Mouse (Mus musculus) left cerebral cortex, adult 8-10 months (tissue): ENCODE results near the gene Wdr95. TPM values are rescaled to one million over a fixed set of nuclear protein-coding genes. Genes with fewer than 3 reads are reported as not detected.

Experiments used
- DNase-seq, 2 experiments: peaks; one replicate each; pipeline ENCODE4 v3.0.0; 2022; ENCODE audit warnings: low spot score in 2 of 2
- total RNA-seq, 4 experiments: library from RNA; stranded (reverse); gene quantifications; 2 replicates each; pipeline ENCODE4 v1.2.4; 2022

Wdr95 gene
- 1 to 10 TPM in 1 of 4 experiments, under 1 TPM in 3; 0.15 to 1.9 (median 0.43) TPM for total RNA-seq

DNA sequence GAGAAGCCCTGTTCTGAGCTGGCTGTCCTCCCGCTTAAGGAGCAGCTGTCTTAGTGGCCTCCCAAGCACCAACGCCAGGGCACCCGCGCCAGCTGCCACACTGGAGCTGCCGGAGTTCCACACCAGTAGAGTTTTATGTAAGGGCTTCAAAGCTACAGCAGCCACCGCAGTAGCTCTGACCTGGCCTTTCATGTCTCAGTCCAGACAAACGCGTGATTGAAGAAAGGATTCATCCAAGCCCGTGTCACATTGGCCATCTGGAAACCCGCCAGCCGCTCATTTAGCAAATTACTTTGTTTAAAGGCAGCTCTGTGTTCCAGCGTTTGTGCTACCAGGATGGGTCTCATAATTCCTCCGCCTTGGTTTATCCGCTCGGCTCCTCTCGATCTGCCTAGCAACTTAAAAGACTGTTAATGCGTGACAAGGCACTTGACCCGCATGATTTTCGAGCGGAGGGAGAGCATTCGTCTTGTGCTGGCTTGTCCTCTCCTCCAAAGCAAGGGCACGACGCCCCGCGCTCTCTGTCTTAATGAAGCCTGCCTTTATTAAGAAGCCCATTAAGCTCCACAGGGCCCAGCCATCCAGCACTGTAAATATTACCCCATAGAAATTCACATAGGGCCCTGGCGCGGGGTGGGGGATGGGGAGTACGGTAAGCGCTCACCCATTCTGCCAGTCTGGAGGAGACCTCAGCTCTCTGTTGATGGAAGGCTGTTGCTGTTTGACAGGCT, at the start of gene Wdr95:
Gene Wdr95 (plus strand): TSS at position 681 of the 731 bp plus-strand sequence.
- peak; percentile 61 to 65 for DNase-seq

DNA sequence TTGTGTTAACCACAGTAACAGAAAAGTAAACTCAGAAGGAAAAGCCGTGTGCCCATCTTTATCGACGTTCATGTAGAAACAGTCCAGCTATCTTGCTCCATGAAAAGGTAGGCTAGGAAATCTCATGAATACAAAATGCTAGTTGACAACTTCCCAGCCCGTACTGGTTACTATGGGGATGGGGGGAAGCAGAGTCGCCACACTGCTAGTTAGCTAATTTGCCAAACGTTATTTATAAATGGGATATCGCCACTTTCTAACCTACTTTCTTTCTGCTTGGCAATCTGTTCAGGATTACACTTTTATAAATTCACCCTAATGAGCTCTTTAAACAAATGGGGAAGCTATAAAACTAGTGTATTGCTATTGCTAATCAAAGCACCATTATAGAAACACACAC, 46.6 kb upstream of the Wdr95 start:
- no peak for DNase-seq

DNA sequence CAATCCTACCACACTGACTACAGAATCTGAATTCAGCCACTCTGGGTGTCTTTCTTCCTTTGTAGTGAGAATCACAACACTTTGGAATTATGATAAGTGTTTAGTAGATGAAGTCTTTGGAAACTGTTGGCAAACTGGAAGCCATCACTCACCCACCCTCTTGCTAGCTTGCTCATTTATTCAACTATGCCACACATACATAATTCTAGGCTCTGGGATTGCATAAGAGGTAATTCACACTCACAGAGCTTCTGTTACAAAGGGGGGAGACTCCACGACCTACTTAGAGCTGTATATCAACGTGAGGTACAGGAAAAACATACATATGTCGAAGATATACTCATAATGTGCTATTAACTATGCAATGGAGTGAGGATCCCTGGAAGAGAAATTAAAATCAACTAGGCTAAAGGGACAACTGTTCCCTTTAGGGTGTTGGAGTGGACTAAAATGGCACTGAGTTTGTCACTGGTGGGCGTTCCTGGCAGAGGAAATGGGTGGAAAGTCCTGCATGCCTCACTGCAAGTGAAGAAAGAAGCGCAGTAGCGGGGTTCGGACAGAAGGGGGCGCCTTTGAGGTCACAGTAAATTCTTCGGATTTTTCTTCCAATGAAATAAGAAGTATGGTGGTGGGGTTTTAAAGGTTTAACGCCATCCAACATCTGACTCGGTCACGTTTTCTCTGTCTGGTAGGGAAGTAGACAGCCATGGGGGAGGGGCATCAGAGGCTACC, 45.0 kb upstream of the Wdr95 start:
- peak in 1 of 2 experiments; percentile 54 for DNase-seq

DNA sequence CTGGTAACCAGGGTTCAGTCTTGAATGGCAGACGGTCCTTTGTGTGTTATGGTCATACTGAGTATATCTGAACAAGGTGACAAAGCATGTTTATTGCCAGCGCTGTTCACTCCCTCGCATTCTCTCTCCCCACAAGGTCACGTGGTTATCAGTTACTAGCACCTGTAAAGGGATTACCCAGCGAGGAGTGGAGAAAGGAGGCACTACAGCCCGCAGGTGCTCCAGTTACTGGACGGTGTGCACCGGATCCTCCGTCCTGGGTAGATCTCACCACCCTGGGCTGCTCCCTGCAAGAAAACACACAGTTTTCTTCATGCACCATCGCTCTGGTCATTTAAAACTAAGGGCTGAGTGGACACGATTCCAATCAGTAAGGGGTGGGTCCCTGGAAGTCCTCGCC, 44.2 kb upstream of the Wdr95 start:
- DNase-seq: no peak

DNA sequence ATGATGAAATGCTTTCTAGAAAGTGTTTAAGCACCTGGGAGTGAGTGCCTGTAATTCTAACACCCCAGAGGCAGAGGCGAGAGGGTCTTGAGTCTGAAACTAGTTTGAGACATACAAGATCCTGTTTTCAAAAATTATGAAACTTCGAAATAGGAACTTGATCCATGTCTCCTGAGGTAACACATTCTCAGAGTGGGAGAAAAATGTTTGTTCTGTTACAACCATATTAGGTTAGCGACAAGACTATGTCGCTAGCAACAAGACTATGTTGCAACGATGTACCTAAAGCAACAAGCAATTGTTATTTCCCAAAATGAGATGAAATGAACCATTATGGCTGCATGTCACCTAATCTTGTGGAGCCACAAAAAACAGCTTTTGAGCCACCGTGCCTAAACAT, 43.0 kb upstream of the Wdr95 start:
- no peak for DNase-seq

DNA sequence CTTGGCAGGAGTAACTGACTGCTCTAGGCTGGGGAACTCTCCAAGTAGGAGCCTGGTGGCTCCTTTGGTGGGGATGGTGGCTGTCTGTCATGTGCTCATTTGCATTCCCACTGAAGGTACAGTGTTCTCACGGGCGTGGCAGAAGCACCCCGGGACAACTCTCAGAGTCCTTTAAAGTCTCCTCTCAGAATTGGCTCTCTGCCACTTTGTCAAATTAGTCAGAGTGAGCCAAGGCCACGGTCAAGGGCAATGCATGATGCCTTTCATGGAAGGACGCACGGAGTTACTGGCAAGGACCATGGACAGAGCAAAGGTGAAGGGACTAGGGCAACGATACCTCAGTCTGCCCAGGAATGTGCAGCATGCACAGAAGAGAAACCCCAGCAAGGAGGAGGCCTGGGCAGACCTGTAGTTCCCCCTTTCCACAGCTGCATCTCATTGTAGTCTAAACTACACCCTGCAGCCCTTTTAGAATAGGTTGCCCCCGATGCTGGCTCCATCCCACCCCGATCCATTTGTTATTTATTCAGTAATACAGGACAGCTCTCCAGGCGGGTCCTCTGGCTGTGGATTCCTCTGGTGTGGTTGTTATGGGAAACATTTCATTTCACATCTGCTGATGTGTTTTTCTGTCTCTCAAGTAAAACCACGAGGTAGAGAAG, 40.0 kb upstream of the Wdr95 start:
- DNase-seq: no peak

DNA sequence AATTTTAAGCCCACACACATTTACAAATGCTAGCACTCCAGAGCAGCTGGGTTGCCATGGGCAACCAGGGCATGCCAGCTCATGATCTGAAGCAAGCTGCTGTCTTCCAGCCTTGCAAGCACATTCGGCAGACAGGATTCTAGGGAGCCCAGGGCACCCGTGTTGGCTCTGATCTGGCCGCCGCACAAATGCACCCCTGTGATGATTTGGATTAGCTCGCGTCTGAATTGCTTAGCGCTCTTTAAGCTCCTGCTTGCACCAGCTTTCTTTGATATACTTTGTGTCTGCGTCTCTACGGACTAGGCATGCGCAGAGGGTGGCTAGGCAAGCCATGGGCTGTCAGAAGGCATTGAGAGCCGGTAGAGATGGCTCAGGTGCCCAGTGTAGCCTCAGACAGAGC, 39.3 kb upstream of the Wdr95 start:
- DNase-seq: peak; percentile 66 to 85

DNA sequence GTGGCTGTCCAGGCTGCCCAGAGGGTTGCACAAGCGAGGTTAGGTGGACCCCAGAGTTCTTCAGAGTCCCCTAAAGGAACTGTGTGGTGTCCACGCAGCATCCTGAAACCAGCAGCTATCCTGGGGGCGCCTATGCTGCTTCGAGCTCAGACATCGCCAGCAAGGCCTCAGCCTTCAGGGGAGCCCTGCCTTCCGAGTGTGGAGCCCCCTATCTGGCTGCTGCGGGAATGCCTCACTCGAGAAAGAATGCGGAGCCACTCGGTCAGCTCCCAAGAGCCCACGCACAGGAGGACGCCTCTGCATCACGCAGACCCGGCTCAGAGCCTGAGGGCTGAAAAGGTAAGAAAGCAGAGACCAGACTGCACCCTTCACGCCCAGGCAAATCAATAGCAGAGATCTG, 38.2 kb upstream of the Wdr95 start:
- DNase-seq: no peak

DNA sequence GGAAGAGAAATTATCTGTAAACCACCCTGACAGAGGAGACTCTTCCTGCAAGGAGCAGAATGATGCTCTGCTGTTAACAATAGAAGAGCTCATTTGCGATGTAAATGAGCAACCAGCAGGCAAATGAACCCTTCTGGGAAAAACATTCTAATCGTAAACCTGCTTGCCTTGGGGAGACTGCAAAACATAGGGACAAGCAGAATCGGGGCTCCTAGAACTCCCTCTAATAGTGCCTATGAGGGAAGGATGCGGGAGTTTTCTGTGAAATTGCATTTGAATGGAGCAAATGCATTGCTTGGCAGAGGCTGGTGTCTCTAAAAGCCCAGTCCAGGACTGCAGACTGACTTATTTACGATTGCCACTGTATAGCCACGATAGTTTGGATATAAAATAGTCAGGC, 32.8 kb upstream of the Wdr95 start:
- DNase-seq: no peak

DNA sequence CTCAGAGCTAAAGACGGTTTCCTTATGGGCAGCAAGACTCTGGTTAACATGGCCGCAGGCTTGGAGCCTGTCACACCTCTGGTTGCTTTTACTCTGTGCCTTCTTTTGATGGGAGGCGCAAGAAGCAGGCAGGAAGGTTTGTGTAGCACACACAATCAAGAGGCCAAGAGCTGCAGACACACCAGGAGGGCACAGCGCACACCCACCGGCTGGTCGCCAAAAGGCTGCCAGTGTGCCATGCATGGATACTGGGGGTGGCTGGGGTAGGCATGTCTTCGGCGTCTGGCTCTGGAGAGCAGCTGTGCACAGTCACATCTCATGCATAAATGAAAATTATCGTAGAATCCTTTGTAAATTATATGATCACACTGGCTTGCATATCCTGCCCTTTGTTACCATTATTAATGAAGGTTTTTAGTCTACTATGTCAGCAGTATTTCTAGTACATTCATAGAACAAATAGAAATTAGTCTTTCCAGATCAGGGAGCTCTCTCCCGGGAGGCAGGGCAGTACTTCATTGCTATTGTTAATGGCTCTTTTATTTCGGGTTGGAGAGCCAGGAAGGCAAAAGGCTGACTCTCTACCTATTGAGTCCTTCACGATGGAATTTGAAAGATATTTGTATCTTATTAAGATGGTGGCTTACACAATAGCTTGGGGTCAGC, 31.9 kb upstream of the Wdr95 start:
- DNase-seq: no peak

DNA sequence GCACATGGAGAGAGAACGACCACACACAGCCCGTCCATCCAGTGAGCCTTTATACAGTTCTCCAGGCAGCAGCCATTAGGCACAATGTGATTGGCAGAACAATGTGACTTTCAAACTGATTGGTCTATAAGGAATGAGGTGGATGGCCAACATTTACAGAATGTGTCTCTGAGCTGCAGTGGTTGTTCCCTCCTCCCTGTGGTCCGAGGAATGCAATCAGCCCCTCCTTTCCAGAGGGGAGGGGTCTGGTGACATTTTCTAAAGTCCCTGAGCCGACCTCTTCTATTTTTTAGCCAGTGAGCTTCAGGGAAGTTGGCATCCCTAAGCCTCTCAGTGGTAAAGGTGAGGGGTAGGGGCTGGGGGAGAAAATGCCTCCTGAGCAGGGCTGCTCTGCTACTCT, 28.5 kb upstream of the Wdr95 start:
- no peak for DNase-seq

DNA sequence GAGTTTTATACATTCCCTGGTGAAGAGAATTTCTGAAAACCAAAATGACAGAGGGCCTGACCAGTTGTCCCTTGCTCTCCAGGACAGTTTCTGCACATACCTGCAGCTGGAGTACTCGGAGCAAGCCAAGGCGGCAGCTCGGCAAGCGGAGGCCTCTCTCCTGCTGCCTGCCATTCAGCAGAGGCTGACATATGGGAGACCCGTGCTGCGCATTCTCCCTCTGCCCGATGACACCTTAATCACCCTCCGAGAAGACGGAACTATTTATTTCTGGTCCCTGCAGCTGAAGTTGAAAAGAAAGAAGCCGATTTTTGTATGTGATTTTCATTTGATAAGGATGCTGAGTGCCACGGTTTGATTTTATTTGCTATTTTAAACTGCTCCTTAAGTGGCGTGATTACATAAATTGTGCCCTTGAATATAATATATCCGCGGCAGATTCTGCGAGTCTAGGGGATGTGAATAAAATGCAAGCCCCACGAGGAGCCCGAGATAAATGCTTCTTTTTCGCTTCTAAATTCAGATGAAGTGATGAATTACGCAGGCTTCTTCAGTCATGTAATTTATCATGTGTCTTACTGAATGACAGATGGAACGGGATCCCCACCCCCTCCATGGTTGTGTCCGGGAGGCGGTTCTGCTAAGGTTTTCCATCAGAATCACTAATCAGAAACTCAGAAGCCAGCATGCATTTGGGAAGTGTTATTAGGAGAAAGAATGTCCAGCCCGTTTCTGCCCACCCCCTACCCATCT, 24.9 kb upstream of the Wdr95 start:
- no peak for DNase-seq

DNA sequence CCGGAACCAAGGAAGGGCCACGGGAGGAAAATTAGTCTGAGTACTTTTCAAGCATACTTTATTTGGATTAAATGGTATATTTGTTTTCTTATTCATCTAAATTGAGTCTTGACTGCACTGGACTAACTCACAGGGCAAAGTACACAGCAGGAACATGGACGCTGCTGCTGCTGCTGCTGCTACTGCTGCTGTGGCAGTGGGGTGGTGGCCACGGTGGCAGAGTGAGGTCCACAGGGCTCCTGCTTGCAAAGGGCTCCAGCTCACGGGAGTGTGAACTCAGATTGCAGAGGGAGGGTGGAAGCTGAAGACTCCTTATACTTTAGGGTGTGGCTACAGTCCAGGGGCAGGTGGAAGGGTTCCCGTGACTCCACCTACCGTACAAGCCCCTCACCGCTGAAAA, 23.5 kb upstream of the Wdr95 start:
- no peak for DNase-seq

DNA sequence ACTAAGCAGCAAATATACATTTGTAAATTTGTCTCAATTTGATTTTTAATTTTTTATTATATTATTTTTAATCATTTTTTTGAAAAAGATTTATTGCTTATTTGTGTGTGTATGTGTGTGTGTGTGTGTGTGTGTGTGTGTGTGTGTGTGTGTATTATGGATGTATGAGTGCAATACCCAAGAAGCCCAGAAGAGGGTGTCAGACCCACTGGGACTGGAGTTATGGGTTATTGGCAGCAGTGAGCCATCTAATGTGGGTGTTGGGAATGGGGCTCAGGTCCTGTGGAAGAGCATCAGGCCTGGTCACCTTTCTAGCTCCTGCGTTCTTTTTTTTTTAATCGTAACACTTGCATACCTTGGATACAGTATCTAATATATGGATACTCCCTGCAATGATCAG, 22.4 kb upstream of the Wdr95 start:
- DNase-seq: no peak

DNA sequence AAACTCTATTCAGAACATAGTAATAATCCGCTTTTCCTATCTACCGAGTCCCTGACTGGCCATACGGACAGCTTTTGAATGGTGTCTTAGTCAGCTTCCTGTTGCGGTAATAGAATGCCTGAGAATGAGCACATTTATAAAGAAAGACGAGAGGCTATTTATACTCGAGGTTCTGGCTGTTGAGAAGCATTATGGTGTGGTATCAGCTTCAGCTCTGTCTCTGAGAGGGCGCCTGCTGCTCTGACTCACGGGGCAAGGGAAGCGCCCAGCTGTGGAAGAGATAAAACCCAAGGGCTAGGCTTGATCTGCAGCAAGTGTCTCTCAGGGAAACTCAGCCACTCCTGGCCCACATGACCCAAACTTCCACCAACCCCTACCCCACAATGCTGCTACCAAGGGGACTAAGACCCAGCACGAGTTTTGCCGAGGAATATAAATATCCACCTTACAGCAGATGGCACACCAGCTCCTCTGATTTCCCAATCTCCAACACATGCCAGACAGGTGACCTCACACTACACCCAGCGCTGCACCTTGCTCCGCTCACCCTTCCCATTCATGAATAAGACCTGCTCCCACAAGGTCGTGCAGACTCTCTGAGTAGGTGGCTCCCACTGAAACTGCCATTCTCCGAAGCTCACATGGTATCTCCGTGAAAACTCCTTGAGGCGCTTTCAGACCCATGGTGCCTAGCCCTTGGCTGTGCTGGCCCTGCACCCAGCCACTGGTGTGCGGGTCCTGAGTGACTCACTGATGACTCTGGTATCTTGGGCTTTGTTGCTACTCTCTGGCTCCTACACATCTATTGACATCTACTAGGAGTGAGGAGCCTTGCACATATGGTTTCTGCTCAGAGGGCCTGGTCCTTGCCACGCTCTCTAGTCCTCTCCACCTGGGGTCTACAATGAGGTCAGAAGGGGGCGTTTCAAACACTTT, 20.1 kb upstream of the Wdr95 start:
- DNase-seq: no peak

DNA sequence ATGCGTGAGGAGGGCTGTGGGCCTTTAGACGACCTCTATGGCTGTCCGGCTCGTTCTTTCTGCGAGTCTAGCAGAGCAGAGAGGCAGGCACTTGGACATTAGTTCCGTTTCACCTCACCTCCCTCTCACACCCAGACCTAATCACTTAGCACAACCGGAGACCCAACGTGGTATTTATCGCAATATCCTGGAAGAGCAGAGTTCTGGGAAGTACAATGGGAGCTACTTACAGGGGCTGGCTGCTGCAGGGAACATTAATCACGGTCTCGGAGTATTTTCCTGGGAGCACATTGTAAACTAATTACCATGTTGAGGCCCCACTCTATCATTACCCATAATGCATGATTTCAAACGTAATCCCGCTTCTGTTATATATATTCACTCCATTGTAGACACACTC, 18.2 kb upstream of the Wdr95 start:
- no peak for DNase-seq

DNA sequence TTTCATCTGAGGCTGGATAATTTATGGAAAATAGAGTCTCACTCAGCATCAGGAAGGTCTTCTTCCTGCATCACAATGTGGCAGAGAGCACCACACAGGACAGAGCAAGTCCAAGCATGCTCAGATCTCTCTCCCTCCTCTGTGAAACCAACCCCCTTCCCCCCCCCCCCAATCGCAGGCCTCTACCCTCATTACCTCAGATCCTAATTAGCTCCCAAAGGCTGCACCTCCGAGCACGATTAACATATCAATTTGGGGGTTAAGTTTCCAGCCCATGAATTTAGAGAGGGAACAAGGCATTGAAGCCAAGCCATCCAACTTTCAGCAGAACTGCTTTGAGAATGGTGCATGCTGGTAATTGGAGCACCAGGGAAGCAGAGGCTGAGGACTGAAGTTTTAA, 15.8 kb upstream of the Wdr95 start:
- no peak for DNase-seq

DNA sequence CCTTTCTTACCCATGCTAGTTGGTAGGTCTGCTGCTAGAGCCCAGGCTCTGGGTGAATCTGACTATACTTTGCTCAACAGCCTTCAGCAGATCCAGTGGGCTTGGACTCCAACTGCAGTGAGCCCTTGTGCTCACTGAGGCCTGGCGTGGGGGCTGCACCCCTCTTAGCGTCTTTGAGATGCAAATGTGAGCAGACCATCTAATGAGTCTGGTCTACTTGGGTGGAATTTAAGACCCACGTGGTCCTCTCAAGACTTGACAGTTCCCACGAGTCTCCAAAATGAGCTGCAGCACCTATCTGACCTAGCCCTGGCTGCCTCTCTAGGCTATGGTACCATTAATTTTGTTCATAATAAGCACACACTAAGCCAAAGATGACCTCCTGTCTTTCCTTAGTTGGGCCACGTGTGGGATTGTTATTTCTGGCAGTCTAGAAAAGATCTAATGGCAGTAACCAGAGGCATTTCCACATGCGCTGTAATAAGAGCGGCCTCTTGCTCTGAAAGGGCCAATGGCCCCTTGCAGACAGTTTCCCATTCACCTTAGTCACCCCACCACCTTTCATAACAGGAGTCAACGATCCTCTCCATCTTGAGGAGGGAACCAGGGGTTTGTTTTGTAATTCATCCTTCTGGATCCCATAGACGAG, 14.9 kb upstream of the Wdr95 start:
- no peak for DNase-seq

DNA sequence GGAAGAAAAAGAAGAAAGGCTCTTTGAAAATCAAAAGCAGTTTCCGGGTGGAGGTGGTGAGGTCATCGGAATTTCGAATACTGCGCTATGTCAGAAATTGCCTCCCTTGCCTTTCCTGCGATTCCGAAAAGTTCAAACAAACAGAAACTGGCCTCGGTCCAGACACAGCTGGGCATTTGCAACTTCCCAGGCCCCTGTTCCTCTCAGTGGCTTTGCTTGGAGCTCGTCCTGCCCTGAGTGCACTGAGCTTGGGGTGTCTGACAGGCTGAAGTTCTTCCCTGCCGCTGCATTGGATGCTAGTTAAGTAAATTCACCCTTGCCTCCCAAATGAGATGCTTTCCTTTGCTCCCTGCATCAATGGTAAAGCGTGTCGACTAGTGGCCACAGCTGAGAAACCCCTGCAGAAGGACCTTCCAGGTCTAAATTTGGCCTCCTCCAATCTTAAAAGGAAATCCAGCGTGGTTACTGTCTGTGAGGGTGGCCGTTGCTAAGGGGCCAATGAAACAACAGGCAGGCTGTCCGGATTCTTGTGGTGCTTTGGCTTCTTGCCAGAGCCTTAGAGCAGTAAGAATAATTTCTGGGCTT, 14.3 kb upstream of the Wdr95 start:
- DNase-seq: no peak
